Mouse (Mus musculus) CD4-positive, CD25-positive, alpha-beta regulatory T cell, adult 4 months (primary cell): ENCODE data around the gene Eps8l3. TPM values are rescaled to one million over a fixed set of nuclear protein-coding genes. Genes with fewer than 3 reads are reported as not detected.
"Not testable (repeated sequence)": the region's sequence is repeated elsewhere in the genome, so short reads cannot be mapped to it uniquely, and the experiment has no call there.

Experiments used
- ATAC-seq: one replicate; pipeline ENCODE4 v1.8.0; 2017
- polyA plus RNA-seq, 2 experiments: library from polyadenylated mRNA; unstranded; fragments of 100-300 nt; shearing (Covaris generic); gene quantifications; one replicate each; pipeline ENCODE4 v1.2.1; 2017

The Eps8l3 gene
- polyA plus RNA-seq, 2 experiments from 2014 or later: not detected

DNA sequence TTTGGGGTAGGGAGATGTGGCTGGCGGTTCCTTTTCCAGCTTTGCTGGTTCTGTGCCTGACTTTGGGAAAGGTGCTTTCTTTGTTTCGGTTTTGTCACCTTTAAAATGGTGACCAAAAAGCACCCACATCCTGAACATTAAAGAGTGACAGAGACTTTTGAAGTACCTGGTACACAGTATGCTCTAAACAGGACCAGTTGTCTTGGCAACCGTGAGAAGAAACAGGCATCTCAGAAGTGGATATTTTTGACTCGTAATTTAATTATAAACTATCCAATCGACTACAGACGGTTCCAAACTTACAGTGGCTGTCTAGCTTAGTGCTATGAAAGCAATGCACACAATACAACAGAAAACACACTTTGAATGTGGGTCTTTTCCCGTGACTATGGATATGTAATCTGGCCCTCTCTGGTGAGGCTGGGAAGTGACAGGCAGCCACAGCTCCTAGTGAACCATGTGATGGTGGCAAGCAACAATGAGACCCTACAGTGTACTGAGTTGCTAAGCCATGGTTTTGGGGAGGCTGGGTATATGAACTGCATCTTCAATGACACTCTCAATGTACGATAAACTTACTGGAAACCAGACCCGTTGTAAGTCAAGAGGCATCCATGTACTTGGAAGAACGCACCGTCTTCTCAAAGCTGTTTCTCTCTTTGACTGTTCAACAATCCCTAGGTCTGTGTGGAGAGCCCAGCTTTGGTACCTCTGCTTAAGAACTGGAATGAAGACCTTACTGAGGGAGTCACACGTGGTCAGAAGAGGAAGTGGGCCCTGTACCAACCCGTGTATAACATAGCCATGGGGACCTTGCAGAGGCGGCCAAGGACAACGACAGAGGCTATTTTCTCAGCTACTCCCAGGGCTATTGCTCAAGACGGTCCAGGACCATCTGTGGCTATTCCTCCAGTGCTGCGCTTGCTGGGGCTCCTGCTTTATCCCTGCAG, 23.5 kb upstream of the Eps8l3 start:
- peak; percentile 91 for ATAC-seq

DNA sequence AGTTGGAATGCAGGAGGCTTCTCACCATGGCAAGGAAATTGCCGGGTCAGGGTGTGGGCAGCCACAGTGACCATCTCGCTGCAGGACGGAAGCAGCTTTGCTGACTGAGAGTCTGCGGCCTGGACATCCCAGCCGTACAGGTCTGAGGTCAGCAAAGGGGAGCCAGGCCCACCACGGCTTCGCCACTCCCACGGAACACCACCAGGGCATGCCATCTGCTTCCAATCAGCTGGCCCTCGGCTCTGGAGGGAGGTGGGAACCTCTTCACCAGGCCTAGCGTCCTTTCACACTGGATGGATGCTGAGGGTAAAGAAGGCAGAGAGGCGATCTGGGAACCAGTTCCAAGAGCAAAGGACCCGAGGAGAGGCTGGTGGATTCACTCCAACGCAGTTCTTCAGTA, 21.7 kb upstream of the Eps8l3 start:
- no peak for ATAC-seq

DNA sequence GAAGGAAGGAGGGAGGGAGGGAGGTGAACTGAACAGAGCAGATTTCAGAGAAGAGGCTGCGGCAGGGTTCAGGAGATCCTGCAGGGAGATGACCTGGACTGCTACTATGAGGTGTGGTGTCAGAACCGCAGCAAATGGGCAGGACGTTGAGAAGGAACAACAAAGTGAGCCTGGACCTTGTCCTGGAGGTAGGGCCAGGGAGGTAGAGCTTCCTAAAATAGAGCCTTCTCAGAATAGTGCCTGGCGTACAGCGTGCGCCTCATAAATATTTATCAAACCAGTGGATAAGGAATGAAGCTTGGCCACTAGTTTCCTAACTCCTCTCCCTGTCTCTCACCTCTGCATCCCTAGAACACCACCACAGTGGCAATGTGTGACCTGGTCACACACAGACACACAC, 19.4 kb upstream of the Eps8l3 start:
- ATAC-seq: no peak

DNA sequence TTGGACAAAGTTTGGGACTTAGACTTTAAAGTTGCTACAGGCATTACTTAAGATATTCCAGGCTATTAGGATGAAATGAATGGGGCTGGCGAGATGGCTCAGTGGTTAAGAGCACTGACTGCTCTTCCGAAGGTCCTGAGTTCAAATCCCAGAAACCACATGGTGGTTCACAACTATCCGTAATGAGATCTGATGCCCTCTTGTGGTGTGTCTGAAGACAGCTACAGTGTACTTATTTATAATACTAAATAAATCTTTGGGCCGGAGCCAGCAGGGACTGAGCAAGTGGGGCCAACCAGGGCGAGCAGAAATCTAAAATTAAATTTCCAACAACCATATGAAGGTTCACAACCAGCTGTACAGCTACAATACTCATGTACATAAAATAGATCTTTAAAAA, 15.5 kb upstream of the Eps8l3 start:
- not testable (repeated sequence) for ATAC-seq

DNA sequence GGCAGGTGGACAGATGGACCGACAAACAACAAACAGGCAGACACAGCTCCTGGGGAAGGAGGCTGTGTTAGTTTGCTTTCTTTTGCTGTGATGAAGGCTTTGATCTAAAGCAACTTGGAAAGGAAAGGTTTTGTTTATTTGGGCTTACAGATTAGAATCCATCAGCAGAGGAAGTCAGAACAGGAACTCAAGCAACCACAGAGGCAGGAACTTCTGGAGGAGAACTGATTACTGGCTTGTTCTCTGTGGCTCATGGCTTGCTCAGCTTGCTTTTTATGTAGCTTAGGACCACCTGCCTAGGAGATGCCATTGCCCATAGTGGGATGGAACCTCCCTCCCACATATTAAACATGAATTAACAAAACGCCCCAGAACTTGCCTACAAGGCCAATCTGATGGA, 14.6 kb upstream of the Eps8l3 start:
- ATAC-seq: no peak

DNA sequence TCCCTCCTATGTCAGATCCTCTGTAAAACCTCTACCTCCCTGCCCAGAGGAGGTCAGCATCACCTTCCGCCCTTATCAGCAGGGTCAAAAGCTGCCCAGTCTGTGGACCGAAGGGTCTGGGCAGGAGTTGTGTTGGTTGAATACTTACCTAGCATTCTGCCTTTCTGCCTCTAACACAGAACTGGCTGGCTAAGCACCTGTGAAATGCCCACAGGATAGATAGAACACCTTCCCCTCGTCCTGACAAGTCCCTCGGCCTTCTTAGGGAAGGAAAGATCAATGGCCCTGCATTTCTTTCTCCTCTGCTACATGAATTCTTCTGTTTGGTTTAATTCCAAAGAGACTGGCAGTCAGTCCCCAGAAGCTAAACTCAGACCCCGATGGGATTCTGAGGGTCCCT, 13.6 kb upstream of the Eps8l3 start:
- no peak for ATAC-seq

DNA sequence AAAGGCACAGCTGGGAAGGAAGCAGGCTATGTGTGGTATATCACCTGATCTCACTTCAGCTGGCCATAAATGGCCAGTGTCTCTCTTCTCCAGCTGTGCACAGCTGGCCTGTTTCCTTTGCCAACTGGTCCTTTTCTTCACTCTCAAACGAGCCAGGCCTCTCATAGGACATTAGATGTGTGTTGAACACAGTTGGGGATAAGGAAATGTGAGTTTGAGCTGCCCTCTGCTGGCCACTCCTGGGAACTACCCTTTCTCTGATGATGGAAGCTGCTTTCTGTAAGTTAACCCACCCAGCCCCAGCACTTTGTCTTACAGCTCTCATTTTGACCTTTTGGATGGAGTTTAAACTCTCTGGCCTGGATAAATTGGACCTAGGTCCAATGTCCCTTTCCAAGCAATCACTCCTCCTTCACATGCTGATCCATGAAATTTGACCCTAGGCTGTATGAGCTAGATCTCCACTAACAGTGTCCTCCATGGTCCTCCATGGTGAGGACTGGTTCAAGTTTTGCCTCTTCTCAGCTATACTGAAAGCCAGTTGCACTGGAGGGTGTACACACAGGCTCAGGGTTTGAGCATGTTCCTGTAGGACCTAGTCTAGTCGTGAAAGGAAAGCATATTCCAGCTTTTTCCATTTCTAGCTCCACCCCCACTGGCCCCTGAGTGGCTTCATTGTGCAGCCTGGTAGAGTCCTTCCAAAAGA, 13.0 kb upstream of the Eps8l3 start:
- peak; percentile 81 for ATAC-seq

DNA sequence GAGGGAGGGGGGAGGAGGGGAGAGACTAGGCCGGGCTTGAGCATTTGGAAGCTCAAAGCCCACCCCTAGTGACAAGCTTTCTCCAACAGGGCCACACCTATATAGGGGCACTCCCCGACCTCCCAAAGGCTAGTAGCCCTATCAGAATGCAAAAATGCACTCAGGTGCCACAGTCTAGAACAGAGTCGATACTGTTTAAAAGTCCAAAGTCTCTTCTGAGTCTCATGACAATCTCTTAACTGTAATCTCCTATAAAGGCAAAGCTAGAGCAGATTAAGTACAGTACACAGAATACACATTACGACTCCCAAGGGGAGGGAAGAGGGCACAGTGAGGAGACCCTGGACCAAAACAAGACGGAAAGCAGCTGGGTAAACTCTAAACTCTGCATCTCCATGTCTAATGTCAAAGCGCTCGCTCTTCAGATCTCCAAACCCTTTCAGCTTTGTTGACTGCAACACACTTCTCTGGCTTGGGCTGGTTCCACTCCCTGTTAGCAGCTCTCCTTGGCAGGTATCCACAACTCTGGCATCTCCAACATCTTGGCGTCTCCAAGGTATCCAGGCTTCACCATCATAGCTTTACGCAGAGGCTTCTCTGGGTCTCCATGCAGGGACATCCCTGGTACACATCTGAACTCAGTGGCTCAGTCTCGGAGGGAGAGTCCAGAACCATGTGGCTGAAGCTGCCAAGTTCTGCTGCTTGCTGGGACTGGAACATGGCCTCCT, 11.5 kb upstream of the Eps8l3 start:
- ATAC-seq: no peak

DNA sequence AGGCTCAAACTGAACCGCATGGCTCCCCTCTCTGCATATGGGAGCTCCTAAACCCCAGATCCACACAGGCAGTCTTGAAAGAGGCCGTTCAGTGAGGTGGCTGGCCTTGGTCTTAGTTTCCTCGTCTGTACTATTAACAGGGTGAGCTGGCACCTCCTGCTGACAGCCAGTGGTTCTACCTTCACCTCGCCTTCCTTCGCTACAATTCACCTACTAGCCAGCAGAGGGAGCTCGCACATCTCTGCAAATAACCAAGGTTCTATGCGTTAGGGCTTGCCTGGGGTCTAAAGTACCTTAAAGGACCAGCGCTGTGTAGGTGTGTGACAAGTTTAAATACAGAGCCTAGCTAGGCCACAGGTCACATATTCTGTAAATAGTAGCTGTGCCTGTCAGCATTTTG, 9.9 kb upstream of the Eps8l3 start:
- ATAC-seq: peak; percentile 84

DNA sequence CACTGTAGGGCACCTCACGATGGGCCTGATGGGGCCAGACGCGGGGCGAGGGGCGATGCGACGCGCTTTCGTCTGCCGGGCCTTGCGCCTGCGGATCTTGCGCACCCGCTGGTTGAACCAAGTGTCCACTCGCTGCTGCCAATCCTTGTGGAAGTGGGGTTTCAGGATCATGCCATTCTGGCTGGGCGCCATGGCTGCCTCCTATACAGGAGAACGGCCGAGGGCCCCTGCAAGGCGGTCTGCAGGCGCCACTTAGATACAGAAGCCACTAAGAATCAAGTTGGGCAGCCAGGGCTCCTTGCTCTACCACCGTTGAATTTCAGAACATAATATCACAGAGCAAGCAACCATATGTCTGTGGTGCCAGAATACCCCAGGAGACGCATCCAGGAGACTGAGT, 8.6 kb upstream of the Eps8l3 start:
- ATAC-seq: no peak

DNA sequence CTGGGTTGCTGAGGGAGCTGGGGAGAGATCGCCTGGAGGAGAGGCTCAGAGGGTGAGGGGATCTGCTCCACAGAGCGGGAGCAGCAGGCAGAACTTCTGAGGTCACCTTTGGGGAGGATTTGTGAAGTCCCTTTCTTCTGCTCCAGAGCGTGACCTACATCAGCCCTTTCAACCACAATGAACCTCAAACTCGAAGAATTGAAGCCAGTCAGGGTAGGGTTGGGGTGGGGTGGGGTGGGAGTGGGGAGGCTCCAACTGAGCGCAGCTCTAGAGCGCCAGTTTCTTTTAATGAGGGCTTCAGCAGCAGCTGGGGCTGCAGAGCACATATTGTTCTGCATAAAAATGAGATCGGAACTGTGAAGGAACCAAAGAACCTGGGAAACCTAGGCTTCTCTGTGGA, 7.9 kb upstream of the Eps8l3 start:
- ATAC-seq: no peak

DNA sequence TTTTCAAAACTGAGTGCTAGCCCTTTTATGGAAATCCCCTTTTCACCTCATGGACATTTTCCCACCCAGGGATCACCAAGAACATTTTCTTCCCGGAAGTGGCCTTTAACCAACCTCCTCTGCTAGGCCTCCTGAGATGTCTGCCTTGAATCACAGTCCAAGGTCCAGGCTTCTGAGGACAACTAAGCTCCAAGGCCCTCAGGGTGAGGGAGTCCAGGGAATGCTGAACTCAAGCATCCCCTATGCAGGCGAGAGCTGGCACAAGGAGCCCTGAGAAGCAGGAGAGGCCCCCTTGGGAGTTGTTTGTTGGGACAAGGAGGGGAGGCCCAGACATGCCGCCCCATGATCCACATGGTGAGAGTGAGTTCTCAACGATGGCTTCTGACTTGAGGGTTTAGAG, 7.1 kb upstream of the Eps8l3 start:
- ATAC-seq: no peak

DNA sequence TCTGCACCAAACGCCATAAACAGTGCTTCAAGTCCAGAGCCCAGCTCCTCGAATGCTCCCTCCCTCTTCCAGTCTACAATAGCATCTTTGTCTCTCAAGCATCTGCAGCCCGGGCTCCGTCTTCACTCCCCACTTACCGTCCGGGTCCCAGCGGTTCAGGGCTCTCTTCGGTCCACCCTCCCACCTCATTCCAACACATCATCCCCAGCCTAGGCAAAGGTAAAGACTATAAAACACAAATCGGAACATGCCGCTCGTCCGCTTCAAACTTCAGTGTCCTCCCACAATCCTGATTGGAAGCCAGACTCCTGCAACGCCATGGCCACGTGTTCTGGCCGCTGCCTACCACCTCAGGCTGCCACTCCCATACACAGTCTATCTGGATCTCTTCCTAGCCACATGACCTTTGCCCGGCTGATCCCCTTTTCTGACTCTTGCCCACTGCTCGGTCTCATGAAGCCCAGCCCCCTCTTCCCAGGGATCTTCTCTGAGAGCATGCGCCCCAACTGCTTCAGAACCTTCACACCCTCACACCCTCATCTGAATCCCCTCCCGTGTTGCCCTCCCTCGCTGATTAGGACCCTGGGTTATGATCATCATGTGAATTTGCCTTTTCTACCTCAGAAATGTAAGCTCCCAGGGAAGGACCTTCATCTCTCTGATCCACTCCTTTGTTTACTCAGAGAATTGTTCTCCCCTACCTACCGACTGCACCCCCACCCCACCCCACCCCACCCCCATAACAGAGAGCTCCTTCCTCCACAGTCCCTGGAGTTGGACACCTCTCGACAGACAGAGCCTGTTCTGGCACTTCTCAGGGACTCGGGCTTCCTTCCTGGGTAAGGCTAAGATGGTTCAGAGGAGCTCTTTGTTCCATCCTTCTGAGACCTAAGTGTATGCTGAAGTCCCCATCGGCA, 3.4 kb upstream of the Eps8l3 start:
- no peak for ATAC-seq

DNA sequence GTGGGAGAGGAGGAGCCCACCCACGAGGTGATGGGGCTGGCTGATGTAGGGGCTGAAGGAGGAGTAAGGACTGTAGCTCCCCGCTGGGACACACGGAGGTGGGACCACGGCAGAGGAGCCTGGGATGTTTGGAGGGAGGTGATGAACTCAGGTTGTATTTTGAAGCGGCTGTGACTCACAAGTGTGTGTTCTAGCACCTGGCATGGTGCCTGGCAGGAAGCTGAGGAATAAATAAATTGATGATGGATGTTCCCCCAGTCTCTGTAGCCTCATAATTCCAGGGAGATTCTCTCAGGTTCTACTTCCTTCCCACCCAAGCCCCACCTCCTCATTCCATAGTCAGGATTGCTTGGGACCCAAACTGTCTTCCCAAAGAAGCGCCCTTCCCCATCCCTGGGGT, 1.8 kb upstream of the Eps8l3 start:
- ATAC-seq: no peak

DNA sequence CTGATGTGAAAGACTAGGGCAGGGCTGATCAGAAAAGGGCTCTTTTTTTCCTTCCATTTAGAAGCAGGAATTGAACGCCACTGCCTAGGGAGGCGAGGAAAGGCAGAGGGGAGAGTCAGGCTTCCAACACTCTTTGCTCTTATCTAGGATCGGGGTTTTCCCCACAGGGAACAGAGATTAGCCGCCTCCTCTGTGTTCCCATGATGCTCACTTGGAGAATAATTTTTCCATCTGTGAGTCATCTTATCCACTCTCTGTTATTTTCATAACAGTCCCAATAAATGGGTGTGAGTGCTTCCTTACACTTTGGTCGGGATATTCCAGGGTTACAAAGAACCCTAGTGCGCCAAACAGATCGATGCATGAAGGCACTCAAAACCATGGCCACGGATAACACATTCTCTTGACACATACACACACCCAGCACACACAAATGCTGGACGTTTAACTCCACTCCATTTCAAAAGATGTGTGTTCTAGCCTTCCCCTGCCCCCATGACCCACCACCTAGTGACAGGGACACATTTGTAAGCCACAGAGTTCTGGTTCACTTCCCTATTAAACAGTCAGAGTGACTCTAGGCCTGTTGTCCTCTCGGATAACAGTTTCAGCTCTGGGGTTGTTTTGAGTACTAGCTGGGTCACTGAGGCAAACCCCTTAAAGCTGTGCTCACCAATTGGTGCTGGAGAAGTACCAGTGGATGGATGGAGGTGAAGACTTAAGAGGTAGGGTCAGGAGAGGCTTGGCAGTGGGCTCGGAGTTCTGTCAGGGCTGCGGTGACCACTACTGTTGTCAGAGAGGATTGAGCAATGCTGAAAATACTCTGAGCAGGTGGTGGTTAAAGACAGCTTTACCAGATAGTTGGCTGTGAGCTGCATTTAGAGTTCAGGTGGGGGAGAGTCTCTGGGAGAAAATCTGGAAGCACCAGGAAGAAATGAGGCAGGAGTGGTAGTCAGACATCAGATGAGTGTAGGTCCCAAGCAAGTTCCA, 1.0 kb downstream of the Eps8l3 start:
- ATAC-seq: no peak

DNA sequence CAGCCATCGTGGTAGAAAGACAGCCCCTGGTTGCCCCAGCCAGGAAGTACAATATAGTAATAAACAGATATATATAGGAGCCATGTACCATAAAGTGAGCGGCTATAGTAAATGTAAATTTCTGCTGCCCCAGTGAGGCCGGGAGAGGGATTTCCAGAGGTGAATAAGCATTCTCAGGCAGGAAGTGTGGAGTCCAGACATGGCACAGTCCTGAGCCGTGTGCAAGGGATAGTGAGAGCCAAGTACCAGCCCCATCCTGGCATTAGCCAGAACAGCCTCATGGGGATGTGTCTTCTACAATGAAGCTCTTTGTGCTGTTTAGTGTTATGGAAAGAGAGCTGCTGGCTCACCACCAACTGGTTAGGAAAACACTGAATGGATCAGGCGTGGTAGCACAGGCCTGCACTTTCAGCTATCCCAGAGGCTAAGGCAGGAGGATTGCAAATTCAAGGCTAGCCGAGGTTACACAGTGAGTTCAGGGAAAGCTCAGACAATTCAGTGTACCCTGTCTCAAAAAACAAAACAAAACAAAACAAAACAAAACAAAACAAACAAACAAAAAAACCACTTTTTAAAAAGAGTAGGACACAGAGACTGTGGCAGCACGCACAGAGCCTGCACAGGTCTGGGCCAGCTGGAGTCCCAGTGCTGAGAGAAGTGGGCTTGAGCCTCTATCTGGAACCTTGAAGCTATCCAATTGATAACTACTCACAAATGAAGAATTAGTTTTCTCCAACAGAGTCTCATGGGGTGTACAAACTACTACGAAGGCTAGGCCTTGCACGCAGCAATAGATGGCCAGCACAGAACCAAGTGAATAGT, 10.9 kb downstream of the Eps8l3 start:
- no peak for ATAC-seq

DNA sequence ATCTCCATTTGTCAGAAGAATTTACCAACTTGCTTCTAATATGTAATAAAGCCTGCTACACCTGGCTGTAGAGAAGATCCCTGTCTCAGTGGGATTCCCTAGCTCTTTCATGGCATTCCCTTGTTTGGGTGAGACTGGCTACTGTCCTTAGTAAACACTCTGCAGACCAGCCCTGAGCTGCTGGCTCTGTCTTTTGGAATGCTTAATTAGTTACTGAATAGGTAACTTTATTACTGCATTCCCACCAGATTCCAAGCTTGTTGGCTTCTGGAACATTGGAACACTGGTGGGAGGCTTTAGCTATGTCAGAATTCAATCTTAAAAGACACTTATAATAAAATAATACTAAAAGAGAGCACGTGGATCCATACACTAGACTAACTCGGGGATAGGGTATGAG, 12.2 kb downstream of the Eps8l3 start:
- ATAC-seq: not testable (repeated sequence)

DNA sequence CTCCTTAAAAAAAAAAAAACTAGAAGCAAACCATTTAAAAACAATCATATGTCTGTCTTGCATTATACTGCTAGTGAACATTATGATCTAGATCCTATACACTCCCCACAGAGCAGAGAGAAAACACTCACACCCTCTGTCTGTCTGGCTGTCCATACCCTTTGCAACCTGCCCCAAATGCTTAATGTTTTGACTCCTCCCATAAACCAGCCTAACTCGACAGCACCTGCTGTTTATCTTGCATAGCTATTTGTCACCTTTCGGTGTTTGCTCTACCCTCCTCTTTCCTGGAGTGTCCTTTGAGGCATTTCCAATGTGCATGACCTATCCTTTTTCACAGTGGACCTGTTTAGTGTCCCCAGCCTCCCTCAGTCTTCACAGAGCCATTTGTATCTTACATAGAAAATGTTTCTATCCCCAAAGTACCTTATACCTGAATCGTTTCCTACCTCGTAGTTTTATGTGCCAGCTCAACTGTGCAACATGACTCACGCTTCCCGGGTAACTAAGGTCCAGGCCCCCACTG, 18.2 kb downstream of the Eps8l3 start:
- no peak for ATAC-seq

DNA sequence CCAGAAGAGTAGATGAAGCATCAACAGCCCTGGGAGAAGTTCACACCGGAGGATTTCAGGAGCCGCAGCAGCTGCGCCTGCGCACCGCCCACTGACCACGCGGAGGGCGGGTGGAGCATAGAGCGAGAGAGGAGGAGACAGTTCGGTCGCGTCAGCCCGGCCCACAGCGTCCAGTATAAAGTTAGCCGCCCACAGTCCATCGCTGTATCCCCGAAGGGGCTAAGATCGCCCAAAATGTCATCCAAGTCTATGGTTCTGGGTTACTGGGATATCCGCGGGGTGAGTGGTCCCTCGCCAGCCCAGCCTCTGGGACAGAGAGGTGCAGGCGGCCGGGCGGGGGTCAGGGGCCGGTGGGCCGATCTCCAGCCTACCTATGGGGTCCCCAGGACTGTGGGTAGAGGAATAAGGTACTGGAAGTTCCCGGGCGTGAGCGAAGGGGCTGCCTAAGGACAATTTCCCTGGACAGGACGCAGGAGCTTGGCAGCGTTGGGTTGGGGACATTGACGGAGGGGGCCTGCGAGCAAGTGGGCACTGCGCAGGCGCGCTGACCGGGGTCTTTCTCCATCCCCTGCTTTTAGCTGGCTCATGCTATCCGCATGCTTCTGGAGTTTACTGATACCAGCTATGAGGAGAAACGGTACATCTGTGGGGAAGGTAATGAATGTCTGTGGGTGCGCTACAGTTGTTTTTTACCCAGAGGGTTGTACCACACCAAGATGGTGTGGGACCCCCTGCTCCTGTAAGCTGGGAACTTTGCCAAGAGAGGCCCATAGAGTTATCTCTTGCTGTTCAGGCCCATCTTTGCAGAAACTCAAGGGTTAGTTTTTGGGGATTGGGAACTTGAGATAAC, 18.9 kb downstream of the Eps8l3 start, which contains the start of gene Gstm5:
Gene Gstm5 (plus strand): TSS at position 102 of the 850 bp plus-strand sequence.
- no peak for ATAC-seq
